In genomic region chr13:112046247-112047211, GRCm38 (mm10) we compare ENCODE assay signal across 9 mouse cellular contexts.
DNase-seq lines count a peak whose midpoint lies in the region; ATAC-seq lines count a peak whose summit lies in the region.
"Had no signal": no experiment of that assay in that cellular context is flagged by ENCODE, and none has a peak within 500 bp of the region (broad histone marks: within the 10 kb centered on the region; RNA-seq: fewer than 3 reads in every experiment).

No protein-coding gene starts in this region.

- WGBS in lung, embryonic 15.5 days = 61% methylated on average over 15 of the region's 15 CpGs
- 58% methylated on average over 15 of the region's 15 CpGs for WGBS in liver, embryonic 16.5 days (ENCODE audit: insufficient replicate concordance)

- H3K4me1 ChIP-seq in lung, embryonic 15.5 days = no peaks in the 10 kb centered on the region; the same call in 1 of the 2 replicates
- H3K4me1 ChIP-seq in liver, embryonic 16.5 days (ENCODE audit: control insufficient read depth, low read depth, low read length) = peaks cover 51% of the 10 kb centered on the region
- H3K4me1 ChIP-seq: forebrain, embryonic 15.5 days had no signal

- 0 out of 2 replicates have a peak overlapping the region, but pooled peaks have one; percentile 3 for H3K27ac ChIP-seq in lung, embryonic 15.5 days
- H3K27ac ChIP-seq in liver, embryonic 16.5 days (ENCODE audit: low read length) = peak overlapping the region; percentile 90
- H3K27ac ChIP-seq: forebrain, embryonic 15.5 days had no signal

- ATAC-seq in lung, embryonic 15.5 days (ENCODE audit: borderline replicate concordance, extremely low read depth, low FRiP score, low TSS enrichment) = peak; percentile 64; the same call in 1 of the 2 replicates
- peak; percentile 87 for ATAC-seq in liver, embryonic 16.5 days (ENCODE audit: low read depth)
- ATAC-seq: forebrain, embryonic 15.5 days had no signal

- H3K4me2 ChIP-seq in lung, embryonic 15.5 days = no peak overlapping the region
- H3K4me2 ChIP-seq in liver, embryonic 16.5 days (ENCODE audit: low read depth, low read length) = peak overlapping the region; percentile 71
- H3K4me2 ChIP-seq: forebrain, embryonic 15.5 days had no signal

- H3K9me3 ChIP-seq in lung, embryonic 15.5 days = no peaks in the 10 kb centered on the region
- no peaks in the 10 kb centered on the region for H3K9me3 ChIP-seq in liver, embryonic 16.5 days (replicated peaks; ENCODE audit: control insufficient read depth, low read length)
- H3K9me3 ChIP-seq: forebrain, embryonic 15.5 days had no signal

- H3K27me3 ChIP-seq in lung, embryonic 15.5 days = no peaks in the 10 kb centered on the region
- H3K27me3 ChIP-seq in liver, embryonic 16.5 days (ENCODE audit: control insufficient read depth, insufficient read depth, low read depth, low read length) = no peaks in the 10 kb centered on the region
- H3K27me3 ChIP-seq: forebrain, embryonic 15.5 days had no signal

- no peaks in the 10 kb centered on the region for H3K36me3 ChIP-seq in lung, embryonic 15.5 days
- no peaks in the 10 kb centered on the region for H3K36me3 ChIP-seq in liver, embryonic 16.5 days (ENCODE audit: control insufficient read depth, insufficient read depth)
- H3K36me3 ChIP-seq: forebrain, embryonic 15.5 days had no signal

- DNase-seq in lung, postnatal 36 days = no peak
- DNase-seq in cerebellum, adult 11-12 months = peak; percentile 47
- peak; percentile 72 to 75 for DNase-seq in cerebellum, postnatal 14 days
- no peak for DNase-seq in urinary bladder, adult 18-20 months (ENCODE audit: low spot score in 2 of 2)
- no peak for DNase-seq in frontal cortex, postnatal 25 days (ENCODE audit: low spot score in 2 of 2)
- DNase-seq: kidney, postnatal 4 days had no signal

- H3K4me3 ChIP-seq in lung, embryonic 15.5 days = no peak overlapping the region
- peak overlapping the region; percentile 49 for H3K4me3 ChIP-seq in liver, embryonic 16.5 days (ENCODE audit: low read depth, low read length)
- H3K4me3 ChIP-seq: forebrain, embryonic 15.5 days had no signal

- H3K9ac ChIP-seq in lung, embryonic 15.5 days = no peak overlapping the region
- H3K9ac ChIP-seq in liver, embryonic 16.5 days (ENCODE audit: low read depth, low read length) = peak overlapping the region; percentile 58
- H3K9ac ChIP-seq: forebrain, embryonic 15.5 days had no signal

Comparison
In these comparisons a context has a peak if more than half of its experiments do, and no peak if none do; other contexts are left out.
1. DNase-seq: peak in cerebellum, adult 11-12 months (single experiment) and cerebellum, postnatal 14 days (2 of 2); none in lung, postnatal 36 days (single experiment), urinary bladder, adult 18-20 months (0 of 2) and frontal cortex, postnatal 25 days (0 of 2).